Mouse (Mus musculus): ENCODE results near the gene Inpp5a. TPM values are rescaled to one million over a fixed set of nuclear protein-coding genes. Genes with fewer than 3 reads are reported as not detected.

Inpp5a gene
- total and polyA plus RNA-seq, 2 experiments from 2014 or later, result 43.4 to 65.2 TPM

- DNase-seq (ENCODE audit: low spot score), result no peak
- Histone ChIP-seq H3K4me2 (ENCODE audit: low read depth, low read length) (no peak overlapping the region), H3K27me3 (ENCODE audit: control insufficient read depth, insufficient read depth, low read length) (no peaks in the 10 kb centered on the region), H3K4me1 (ENCODE audit: control insufficient read depth, insufficient read depth) (peaks cover 7% of the 10 kb centered on the region; the same call in 1 of the 2 replicates), H3K36me3 (replicated peaks; ENCODE audit: control insufficient read depth, insufficient read depth, low read length) (peaks cover 65% of the 10 kb centered on the region), H3K9me3 (replicated peaks; ENCODE audit: control insufficient read depth, low read length) (no peaks in the 10 kb centered on the region), H3K4me3 (ENCODE audit: low read depth, low read length) (no peak overlapping the region), H3K27ac (ENCODE audit: low read depth) (no peak overlapping the region), H3K9ac (replicated peaks; ENCODE audit: low read depth, low read length) (no peak overlapping the region)
- TF ChIP-seq EP300 (IDR thresholded peaks at IDR 0.05; ENCODE audit: low read depth) (no peak), CTCF (IDR thresholded peaks at IDR 0.05; ENCODE audit: low read depth) (no peak)
- WGBS, result 94% methylated on average over 2 of the region's 2 CpGs
- ATAC-seq (ENCODE audit: insufficient read depth, low read depth), result no peak
These were observed 147.9 kb downstream of the Inpp5a start for GRCm38 (mm10) chr7:139536831-139537230.

GRCm38 (mm10) chr7:139537831-139538230 lies 148.9 kb downstream of the Inpp5a start:
- TF ChIP-seq CTCF (IDR thresholded peaks at IDR 0.05; ENCODE audit: low read depth), result no peak
- no peak for TF ChIP-seq EP300 (IDR thresholded peaks at IDR 0.05; ENCODE audit: low read depth)
- Histone ChIP-seq H3K27me3 (ENCODE audit: control insufficient read depth, insufficient read depth, low read length) (no peaks in the 10 kb centered on the region), H3K9me3 (replicated peaks; ENCODE audit: control insufficient read depth, low read length) (no peaks in the 10 kb centered on the region), H3K36me3 (replicated peaks; ENCODE audit: control insufficient read depth, insufficient read depth, low read length) (peaks cover 60% of the 10 kb centered on the region), H3K4me1 (ENCODE audit: control insufficient read depth, insufficient read depth) (peaks cover 7% of the 10 kb centered on the region; the same call in 1 of the 2 replicates), H3K9ac (replicated peaks; ENCODE audit: low read depth, low read length) (no peak overlapping the region), H3K4me2 (ENCODE audit: low read depth, low read length) (no peak overlapping the region), H3K27ac (ENCODE audit: low read depth) (no peak overlapping the region), H3K4me3 (ENCODE audit: low read depth, low read length) (no peak overlapping the region)
- 93% methylated on average over 9 of the region's 9 CpGs for WGBS
- no peak for ATAC-seq (ENCODE audit: insufficient read depth, low read depth)
- no peak for DNase-seq (ENCODE audit: low spot score)

GRCm38 (mm10) chr7:139538541-139538940 lies 149.6 kb downstream of the Inpp5a start:
- Histone ChIP-seq H3K4me2 (ENCODE audit: low read depth, low read length) (no peak overlapping the region), H3K4me3 (ENCODE audit: low read depth, low read length) (no peak overlapping the region), H3K9ac (replicated peaks; ENCODE audit: low read depth, low read length) (no peak overlapping the region), H3K9me3 (replicated peaks; ENCODE audit: control insufficient read depth, low read length) (no peaks in the 10 kb centered on the region), H3K27me3 (ENCODE audit: control insufficient read depth, insufficient read depth, low read length) (no peaks in the 10 kb centered on the region), H3K36me3 (replicated peaks; ENCODE audit: control insufficient read depth, insufficient read depth, low read length) (peaks cover 61% of the 10 kb centered on the region), H3K27ac (ENCODE audit: low read depth) (no peak overlapping the region; the same call in 1 of the 2 replicates), H3K4me1 (ENCODE audit: control insufficient read depth, insufficient read depth) (peaks cover 7% of the 10 kb centered on the region; the same call in 1 of the 2 replicates)
- no peak for DNase-seq (ENCODE audit: low spot score)
- ATAC-seq (ENCODE audit: insufficient read depth, low read depth), result no peak
- TF ChIP-seq CTCF (IDR thresholded peaks at IDR 0.05; ENCODE audit: low read depth), result no peak
- TF ChIP-seq EP300 (IDR thresholded peaks at IDR 0.05; ENCODE audit: low read depth), result no peak
- 54% methylated on average over 2 of the region's 2 CpGs for WGBS

- Histone ChIP-seq H3K4me2 (ENCODE audit: low read depth, low read length) (no peak overlapping the region), H3K36me3 (replicated peaks; ENCODE audit: control insufficient read depth, insufficient read depth, low read length) (peaks cover 57% of the 10 kb centered on the region), H3K9ac (replicated peaks; ENCODE audit: low read depth, low read length) (no peak overlapping the region), H3K27ac (ENCODE audit: low read depth) (no peak overlapping the region), H3K4me1 (ENCODE audit: control insufficient read depth, insufficient read depth) (peaks cover 7% of the 10 kb centered on the region; the same call in 1 of the 2 replicates), H3K9me3 (replicated peaks; ENCODE audit: control insufficient read depth, low read length) (no peaks in the 10 kb centered on the region), H3K4me3 (ENCODE audit: low read depth, low read length) (no peak overlapping the region), H3K27me3 (ENCODE audit: control insufficient read depth, insufficient read depth, low read length) (no peaks in the 10 kb centered on the region)
- no peak for TF ChIP-seq EP300 (IDR thresholded peaks at IDR 0.05; ENCODE audit: low read depth)
- TF ChIP-seq CTCF (IDR thresholded peaks at IDR 0.05; ENCODE audit: low read depth), result no peak
- WGBS, result 50% methylated on average over 1 of the region's 1 CpGs
- DNase-seq (ENCODE audit: low spot score) (no peak), ATAC-seq (ENCODE audit: insufficient read depth, low read depth) (no peak)
These were observed 151.7 kb downstream of the Inpp5a start for GRCm38 (mm10) chr7:139540601-139541000.

GRCm38 (mm10) chr7:139541422-139541821 lies 152.5 kb downstream of the Inpp5a start:
- Histone ChIP-seq H3K4me1 (ENCODE audit: control insufficient read depth, insufficient read depth) (peaks cover 7% of the 10 kb centered on the region; the same call in 1 of the 2 replicates), H3K9ac (replicated peaks; ENCODE audit: low read depth, low read length) (no peak overlapping the region), H3K27ac (ENCODE audit: low read depth) (no peak overlapping the region), H3K4me3 (ENCODE audit: low read depth, low read length) (no peak overlapping the region), H3K9me3 (replicated peaks; ENCODE audit: control insufficient read depth, low read length) (no peaks in the 10 kb centered on the region), H3K4me2 (ENCODE audit: low read depth, low read length) (no peak overlapping the region), H3K27me3 (ENCODE audit: control insufficient read depth, insufficient read depth, low read length) (no peaks in the 10 kb centered on the region), H3K36me3 (replicated peaks; ENCODE audit: control insufficient read depth, insufficient read depth, low read length) (peaks cover 58% of the 10 kb centered on the region)
- DNase-seq (ENCODE audit: low spot score), result no peak
- no peak for ATAC-seq (ENCODE audit: insufficient read depth, low read depth)
- TF ChIP-seq EP300 (IDR thresholded peaks at IDR 0.05; ENCODE audit: low read depth), result no peak
- no peak; the same call in 1 of the 2 replicates for TF ChIP-seq CTCF (IDR thresholded peaks at IDR 0.05; ENCODE audit: low read depth)
- WGBS, result 78% methylated on average over 6 of the region's 6 CpGs

Data from heart, postnatal 0 days (tissue).